Mouse (Mus musculus): ENCODE measurements at regions not wholly inside any gene's neighbourhood (a gene's known extent, or its start where the extent isn't known, plus 50 kb on each side); places are given as distances from the start of the nearest gene placed in this dataset.

- intact Hi-C loops (cut with DNase I): no loop called here
- no peak for DNase-seq
These were observed 87.6 kb downstream of the Rpl10-ps3 start for GRCm38 (mm10) chr9:50257162-50257561.

DNA sequence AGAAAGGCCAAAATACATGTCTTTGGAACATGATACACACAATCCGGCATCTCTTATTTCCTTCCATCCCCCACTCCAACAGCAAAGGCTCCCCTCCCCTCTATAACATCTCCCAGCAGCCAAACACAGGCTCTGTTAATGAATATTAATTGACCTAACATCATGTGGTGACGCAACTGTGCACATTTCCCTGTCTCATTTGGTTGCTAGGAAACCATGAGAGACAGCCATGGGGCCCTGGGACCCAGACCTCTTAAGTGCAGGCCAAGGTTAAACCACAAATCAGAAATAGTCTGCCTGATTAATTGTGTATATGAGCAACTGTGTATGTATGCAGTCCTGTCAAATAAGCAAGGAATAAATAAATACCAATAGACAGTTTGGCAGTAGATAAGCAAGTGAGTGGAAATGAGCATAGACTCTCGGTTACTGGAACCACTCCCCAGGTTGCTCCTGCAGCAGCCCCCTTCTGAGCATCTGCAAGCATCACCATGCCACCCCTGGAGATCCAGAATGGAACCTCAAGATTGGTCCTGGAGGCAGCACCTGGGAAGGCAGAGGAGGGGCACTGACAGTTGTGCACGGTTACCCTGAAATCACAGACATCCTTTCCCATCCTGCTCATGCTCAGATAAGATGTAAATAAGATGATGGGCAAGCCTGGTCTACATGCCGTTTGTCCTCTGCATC is 99.6 kb downstream of the Rpl10-ps3 start:
- DNase-seq: peak; percentile 38
- intact Hi-C loops (cut with DNase I): no loop called here

- no peak for DNase-seq
- intact Hi-C loops (cut with DNase I): no loop called here
These were observed 103.8 kb downstream of the Rpl10-ps3 start for GRCm38 (mm10) chr9:50240923-50241322.

DNA sequence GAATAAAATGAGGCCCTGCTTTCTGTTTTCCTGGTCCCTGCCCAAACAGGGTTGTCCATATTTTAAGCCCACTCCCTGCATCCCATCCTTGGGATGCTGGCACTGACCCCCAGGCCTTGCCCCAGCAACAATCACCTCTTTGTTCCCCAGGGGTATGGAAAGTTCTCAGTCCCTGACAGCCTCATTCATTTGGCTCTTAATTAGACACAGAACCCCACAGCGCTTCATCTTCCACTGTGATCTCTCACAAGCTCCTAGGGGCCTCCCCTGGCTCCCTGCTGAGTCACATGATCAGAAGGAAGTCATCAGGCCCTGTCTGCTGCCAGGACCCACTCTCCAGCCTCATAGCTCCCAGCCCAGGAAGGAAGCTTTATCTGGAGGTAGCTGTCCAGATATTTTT is 108.9 kb downstream of the Rpl10-ps3 start:
- intact Hi-C loops (cut with DNase I): no loop called here

DNA sequence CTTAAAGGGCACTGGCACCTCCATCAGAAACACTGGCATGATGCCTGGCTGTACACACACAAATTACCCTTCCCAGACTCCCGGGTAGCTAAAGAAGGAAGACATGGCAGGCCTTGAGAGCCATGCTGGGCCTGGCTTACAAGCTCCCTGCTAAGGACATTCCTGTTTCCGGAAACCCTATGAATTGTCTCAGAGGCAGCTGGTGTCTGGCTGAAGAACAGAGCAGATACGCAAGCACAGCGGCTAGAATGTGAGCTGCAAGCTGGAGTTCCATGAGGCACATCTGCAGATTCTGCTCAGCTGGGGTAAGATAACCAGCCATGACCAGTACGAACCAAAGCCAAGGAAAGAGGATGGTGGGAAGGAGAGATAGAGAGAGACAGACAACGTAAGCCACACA is 110.1 kb downstream of the Rpl10-ps3 start:
- intact Hi-C loops (cut with DNase I): no loop called here

More for the DNA sequence above, 108.9 kb downstream of the Rpl10-ps3 start:
- peak; percentile 49 for DNase-seq

DNA sequence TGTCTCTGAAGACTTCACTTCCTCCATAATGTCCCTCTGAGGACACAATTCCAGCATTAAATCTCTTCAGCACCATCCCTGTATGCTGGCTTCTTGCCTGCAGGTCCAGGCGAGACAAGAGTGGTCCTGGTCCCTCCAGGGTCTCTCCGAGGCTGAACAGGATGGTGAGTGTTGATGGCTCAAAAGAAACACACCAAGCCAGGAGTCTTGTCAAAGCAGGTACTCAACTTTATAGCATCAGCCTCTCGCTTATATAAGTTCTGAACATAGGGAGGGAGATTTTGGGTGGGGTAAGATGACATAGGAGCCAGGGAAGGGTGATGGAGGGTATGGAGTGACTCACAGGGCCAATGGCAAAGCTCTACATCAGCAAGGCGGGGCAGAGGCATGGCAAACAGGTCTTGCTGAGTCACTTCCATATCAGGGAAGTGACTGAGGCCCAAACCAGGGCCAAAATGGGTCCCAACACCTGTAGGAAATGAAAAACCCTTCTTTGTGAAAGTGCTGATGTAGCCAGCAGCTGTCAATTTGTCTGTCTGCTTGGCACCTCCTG is 111.7 kb downstream of the Rpl10-ps3 start:
- no peak for DNase-seq
- intact Hi-C loops (cut with DNase I): no loop called here

More for the DNA sequence above, 110.1 kb downstream of the Rpl10-ps3 start:
- peak; percentile 11 for DNase-seq

- no peak for DNase-seq
- intact Hi-C loops (cut with DNase I): no loop called here
These were observed 134.3 kb downstream of the Rpl10-ps3 start for GRCm38 (mm10) chr9:50210481-50210880.

DNA sequence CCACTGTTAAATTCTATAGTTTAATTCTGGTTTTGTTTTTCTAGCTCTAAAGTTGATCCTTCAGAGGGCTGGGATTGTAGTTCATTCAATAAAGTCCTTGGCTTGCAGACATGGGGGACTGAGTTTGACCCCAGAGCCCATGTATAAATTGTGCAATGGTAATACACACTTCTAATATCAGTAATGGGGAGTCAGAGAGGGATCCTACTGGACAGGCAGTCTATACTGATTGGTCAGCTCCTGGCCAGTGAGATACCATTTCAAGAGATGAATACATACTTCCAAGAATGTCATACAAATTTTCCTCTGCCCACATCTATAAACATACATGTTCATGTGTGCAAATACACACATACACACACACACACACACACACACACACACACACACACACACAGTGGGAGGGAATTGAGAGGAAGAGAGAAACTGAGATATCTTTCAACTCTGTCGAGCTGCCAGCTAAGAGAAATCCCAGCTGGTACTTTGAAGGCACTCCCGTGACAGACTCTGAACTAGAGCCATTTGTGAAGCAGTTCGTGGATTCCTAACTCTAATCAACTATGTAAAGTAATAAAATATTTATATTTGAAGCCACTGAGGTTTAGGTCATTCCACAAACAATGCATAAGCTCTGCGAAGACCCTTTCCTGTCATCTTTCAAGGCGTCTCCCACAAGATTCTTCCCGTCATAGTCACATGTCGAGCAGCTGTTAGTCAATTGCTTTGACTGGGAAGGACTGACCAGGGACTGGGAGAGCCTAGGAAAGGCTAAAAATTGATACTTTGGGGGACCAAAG is 145.1 kb downstream of the Rpl10-ps3 start:
- DNase-seq: no peak
- intact Hi-C loops (cut with DNase I): no loop called here

DNA sequence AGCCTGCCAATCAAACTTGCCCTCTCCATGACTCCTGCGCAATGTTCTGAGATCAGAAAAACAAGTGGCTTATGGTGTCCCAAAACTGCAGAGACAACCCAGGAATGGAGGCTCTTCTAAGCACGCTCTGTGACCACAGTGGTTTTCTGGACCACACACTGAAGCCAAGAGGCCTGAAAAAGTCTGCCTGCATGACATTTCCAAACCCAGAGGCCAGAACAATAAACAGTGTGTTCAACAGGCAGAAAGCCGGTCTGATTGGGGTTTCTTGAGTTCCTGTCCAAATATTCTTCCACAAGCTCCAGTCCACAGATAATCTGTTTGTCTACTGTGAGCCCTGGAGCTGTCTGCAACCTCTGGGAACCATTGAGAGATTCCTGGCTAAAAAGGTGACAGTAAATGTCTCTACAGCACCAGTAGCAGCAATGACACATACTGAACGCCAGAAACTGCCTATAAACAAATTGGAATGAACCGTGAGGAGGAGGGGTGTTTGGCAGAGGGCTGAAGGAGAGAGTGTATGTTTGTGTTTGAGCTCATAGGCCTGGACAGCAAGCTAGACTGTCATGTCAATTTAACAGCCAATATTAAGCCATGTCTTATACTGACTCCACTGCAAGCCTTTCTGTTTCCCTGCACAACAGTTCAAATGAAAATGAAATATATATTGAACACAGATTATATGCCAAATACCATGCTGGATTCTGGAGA is 152.2 kb downstream of the Rpl10-ps3 start:
- intact Hi-C loops (cut with DNase I): no loop called here
- no peak for DNase-seq

DNA sequence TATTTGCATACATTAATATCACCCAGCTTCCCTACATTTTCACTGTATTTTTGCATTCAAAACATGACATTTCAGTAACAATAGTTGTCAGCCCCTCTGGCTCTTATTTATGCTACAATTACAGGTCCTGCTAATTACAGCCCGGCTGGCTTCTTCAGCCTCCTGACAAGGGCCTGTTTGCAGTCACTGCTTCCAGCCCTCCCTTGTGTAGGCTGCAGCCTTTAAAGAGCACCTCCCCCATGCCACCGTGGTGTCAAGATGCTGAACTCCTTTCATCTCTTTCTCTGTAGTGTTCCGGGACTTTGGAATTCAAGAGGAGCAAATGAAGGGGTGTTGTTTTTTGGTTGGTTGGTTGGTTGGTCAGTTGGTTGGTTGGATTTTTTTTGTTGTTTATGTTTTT is 153.6 kb downstream of the Rpl10-ps3 start:
- no peak for DNase-seq
- intact Hi-C loops (cut with DNase I): no loop called here

DNA sequence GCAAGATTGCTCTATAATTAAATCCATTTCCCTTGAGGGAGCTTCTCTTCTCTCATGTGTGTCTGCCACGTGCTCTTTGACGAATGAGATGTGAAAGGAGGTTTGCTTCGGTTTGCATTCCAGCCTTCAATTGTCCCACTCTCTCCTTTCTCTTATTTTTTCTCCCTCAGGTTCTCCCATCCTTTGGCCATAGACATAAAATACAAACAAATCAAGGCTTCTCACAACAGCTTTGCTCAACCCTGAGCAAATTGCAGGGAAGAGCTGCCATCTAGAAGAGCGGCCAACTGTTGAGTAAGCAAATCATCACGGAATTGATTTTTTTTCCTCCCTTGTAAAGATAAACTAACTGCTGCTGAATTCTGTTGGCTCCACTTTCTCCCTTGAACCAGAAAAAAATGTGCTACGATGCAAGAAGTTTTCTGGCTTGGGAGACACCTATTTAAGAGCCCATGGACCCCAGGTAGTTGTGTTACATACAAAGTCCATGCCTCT is 156.1 kb downstream of the Rpl10-ps3 start:
- DNase-seq: no peak
- intact Hi-C loops (cut with DNase I): no loop called here

DNA sequence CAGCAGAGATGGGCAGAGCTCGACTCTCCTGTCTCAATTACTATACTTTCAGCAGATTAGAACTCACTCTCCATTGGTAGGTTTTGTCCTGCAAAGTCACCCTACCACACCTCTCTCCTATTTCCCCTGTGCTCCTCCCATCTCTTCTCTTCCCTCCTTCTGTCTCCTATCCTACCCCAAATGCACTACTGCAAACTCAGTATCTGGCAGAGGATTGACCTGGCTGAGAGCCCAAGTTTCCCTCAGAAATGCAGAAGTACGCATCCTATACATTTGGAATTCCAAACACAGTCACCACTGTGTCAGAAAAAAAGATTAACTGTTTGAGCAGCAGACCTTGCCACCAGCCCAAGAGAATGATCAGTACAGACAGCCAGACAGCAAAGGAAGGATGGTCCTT is 163.4 kb downstream of the Rpl10-ps3 start:
- DNase-seq: no peak
- intact Hi-C loops (cut with DNase I): no loop called here

DNA sequence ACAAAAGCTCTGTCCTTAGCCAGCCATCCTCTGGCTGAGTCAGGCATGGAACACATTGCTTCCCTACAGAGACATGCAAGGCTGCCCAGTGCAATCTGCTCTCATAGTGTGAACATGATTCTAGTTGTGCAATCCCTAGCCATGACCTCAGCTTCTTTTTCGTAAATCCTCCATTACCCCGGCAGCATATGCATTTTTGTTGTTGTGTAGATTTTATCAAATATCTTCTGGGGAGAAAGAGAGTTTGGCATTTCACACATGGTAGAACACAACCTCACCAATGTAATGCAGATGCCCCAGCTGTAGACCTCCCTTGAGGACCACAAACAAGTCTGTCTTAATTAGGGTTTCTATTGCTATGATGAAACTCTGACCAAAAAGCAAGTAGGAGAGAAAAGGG is 168.6 kb downstream of the Rpl10-ps3 start:
- no peak for DNase-seq
- intact Hi-C loops (cut with DNase I): loop anchor here (5.0 to 10.0 kb wide), 2 partner anchors 174 to 259 kb away; no protein-coding TSS in a partner anchor

DNA sequence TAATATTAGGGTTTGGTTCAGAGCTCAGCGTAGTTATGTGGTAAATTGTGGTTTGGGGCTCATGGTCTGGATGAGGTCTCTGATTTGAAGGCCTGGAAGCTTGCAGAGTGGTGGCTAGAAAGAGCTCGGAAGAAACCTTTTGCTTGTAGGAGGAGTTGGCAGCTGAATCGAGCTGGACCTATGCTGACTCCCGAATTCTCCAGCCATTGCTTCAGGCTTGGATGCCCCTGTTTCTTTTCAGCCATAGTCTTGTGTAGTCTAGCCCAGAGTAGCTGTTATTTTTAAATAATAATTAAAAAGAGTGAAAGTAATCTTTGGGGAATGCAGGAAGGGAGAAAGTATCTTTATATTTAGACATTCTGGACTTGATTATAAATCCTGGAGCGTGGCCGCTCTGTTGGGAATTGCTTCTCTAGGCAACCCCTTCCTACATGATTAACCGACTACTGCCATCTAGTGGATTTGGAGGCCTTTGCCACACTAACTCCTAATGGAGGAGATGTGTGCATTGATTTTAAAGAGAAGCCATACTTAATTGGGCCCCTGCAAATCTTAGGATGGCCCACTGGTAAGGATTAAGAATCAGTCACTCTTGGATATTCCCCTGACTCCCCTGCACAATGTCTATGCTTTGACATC is 172.8 kb downstream of the Rpl10-ps3 start:
- intact Hi-C loops (cut with DNase I): loop anchor here (10.0 kb wide), 1 partner anchor 263 kb away; no protein-coding TSS in a partner anchor

GRCm38 (mm10) chr9:50171164-50171563 is 173.6 kb downstream of the Rpl10-ps3 start:
- intact Hi-C loops (cut with DNase I): loop anchor here (10.0 kb wide), 1 partner anchor 264 kb away; no protein-coding TSS in a partner anchor
- no peak for DNase-seq

More for the DNA sequence above, 172.8 kb downstream of the Rpl10-ps3 start:
- DNase-seq: peak; percentile 79

GRCm38 (mm10) chr9:50170637-50171036 is 174.1 kb downstream of the Rpl10-ps3 start:
- DNase-seq: no peak
- intact Hi-C loops (cut with DNase I): loop anchor here (10.0 kb wide), 1 partner anchor 264 kb away; no protein-coding TSS in a partner anchor

GRCm38 (mm10) chr9:50154618-50155017 is 190.2 kb downstream of the Rpl10-ps3 start:
- no peak for DNase-seq
- intact Hi-C loops (cut with DNase I): no loop called here

DNA sequence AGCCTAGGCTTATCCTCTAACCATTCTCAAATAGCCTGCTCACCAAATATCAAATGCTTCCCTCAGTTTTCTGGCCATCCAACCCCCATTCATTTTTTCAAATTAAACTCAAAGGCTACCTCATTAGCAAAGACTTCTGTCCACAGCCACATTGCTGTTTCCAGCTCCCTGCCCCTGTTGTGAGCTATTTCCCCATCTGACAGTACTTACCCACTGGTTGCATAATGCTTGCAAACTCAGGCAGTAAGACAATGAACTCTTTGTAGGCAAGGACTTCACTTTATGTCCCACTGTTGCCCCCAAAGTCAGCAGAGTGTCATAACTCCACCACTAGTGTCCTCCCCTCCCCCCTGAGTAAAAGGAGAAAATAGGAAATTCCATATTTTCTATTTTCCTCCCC is 194.7 kb downstream of the Rpl10-ps3 start:
- DNase-seq: no peak
- intact Hi-C loops (cut with DNase I): no loop called here

- intact Hi-C loops (cut with DNase I): no loop called here
- peak; percentile 90 for DNase-seq
These were observed 202.0 kb downstream of the Rpl10-ps3 start for GRCm38 (mm10) chr9:50142756-50143155.

DNA sequence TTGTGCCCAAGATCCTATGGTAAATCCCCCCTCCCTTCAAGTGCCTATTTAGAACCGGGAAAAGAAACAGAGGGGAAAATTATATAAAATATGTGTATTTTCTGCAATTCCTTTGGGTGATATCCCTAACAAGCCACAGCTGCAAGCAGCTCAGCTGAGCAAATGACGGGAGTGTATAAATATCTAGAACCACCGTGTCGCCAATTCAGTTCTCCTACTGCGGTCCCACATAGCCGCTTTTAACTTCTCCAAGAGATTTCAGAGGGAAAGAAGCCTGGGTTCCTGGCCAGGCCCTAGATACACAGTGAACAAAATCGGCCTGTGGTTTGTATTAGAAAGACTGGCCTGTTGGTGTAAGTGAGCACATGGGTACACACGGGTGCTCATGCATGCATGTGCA is 202.7 kb downstream of the Rpl10-ps3 start:
- DNase-seq: no peak

More for the DNA sequence above, 202.7 kb downstream of the Rpl10-ps3 start:
- intact Hi-C loops (cut with DNase I): no loop called here

Data from left cerebral cortex, postnatal 4 days (tissue).